Mouse (Mus musculus): ENCODE measurements around the gene Gtsf2.
"Not testable (repeated sequence)": the region's sequence is repeated elsewhere in the genome, so short reads cannot be mapped to it uniquely, and the experiment has no call there.

Gene Gtsf2

GRCm38 (mm10) chr15:103448369-103448768 is at the start of gene Gtsf2:
Gene Gtsf2 (minus strand): TSS chr15:103448469.
- DNase-seq, result no peak

GRCm38 (mm10) chr15:103496204-103497140 is 48.2 kb upstream of the Gtsf2 start:
- DNase-seq, result no peak

GRCm38 (mm10) chr15:103488336-103488735 is 40.1 kb upstream of the Gtsf2 start:
- no peak for DNase-seq

- no peak for DNase-seq
Measured at GRCm38 (mm10) chr15:103486658-103487057, 38.4 kb upstream of the Gtsf2 start.

- DNase-seq, result no peak
Measured at GRCm38 (mm10) chr15:103485106-103485505, 36.8 kb upstream of the Gtsf2 start.

GRCm38 (mm10) chr15:103484490-103484889 is 36.2 kb upstream of the Gtsf2 start:
- no peak for DNase-seq

- peak in 1 of 2 experiments; percentile 57 for DNase-seq
Measured at GRCm38 (mm10) chr15:103482488-103482887, 34.2 kb upstream of the Gtsf2 start.

GRCm38 (mm10) chr15:103480129-103480528 is 31.9 kb upstream of the Gtsf2 start:
- DNase-seq, result no peak

- DNase-seq, result no peak
Measured at GRCm38 (mm10) chr15:103479080-103479606, 30.9 kb upstream of the Gtsf2 start.

- no peak for DNase-seq
Measured at GRCm38 (mm10) chr15:103473769-103474168, 25.5 kb upstream of the Gtsf2 start.

GRCm38 (mm10) chr15:103473182-103473581 is 24.9 kb upstream of the Gtsf2 start:
- DNase-seq, result no peak

- no peak for DNase-seq
Measured at GRCm38 (mm10) chr15:103472265-103472664, 24.0 kb upstream of the Gtsf2 start.

- no peak for DNase-seq
Measured at GRCm38 (mm10) chr15:103471488-103472194, 23.4 kb upstream of the Gtsf2 start.

- DNase-seq, result no peak
Measured at GRCm38 (mm10) chr15:103462539-103463261, 14.4 kb upstream of the Gtsf2 start.

- no peak for DNase-seq
Measured at GRCm38 (mm10) chr15:103454449-103454848, 6.2 kb upstream of the Gtsf2 start.

- peak; percentile 10 to 27 for DNase-seq
Measured at GRCm38 (mm10) chr15:103453551-103454218, 5.4 kb upstream of the Gtsf2 start, which contains the start of gene Nckap1l. Gene Nckap1l (plus strand): TSS chr15:103453794.

GRCm38 (mm10) chr15:103445966-103446365 is 2.3 kb downstream of the Gtsf2 start:
- DNase-seq, result not testable (repeated sequence)

- DNase-seq, result no peak
Measured at GRCm38 (mm10) chr15:103430241-103430640, 18.0 kb downstream of the Gtsf2 start, which contains the start of gene Gtsf1. Gene Gtsf1 (minus strand): TSS chr15:103430470.

GRCm38 (mm10) chr15:103427017-103427416 is 21.3 kb downstream of the Gtsf2 start:
- peak; percentile 2 to 3 for DNase-seq

GRCm38 (mm10) chr15:103405586-103405985 is 42.7 kb downstream of the Gtsf2 start:
- not testable (repeated sequence) for DNase-seq

- no peak for DNase-seq
Measured at GRCm38 (mm10) chr15:103401361-103401760, 46.9 kb downstream of the Gtsf2 start.

GRCm38 (mm10) chr15:103393577-103393976 is 54.7 kb downstream of the Gtsf2 start:
- no peak for DNase-seq

Measured in kidney, postnatal 36 days (tissue).